Mouse (Mus musculus) mature B cell (primary cell): ENCODE results near the gene Gm5798.
"Not testable (repeated sequence)": the region's sequence is repeated elsewhere in the genome, so short reads cannot be mapped to it uniquely, and the experiment has no call there.

Source experiments
- in situ Hi-C: fragments of 300-500 bp; cut with MboI; formaldehyde crosslinking; loops from 2 replicates; pipeline ENCODE4 v1.14.3; 2019

The Gm5798 gene

DNA sequence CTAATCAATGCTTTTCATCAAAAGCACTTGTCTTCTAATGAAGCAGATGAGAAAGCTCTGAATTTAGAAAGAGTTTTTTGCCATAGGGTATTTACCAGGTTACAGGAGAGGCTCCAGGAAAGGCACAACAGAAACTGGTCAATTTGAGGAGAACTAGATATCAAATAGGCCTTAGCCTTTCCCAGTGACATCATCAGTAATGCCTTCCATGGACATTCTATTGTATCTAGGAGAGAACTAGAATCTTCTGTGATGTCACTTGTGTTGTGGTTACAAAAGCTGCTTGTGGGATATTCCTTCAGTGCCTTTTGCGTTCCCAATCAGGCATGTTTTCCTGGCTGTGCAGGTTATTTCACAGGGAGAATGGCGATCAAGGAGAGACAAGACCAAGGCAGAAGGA is at the start of gene Gm5798:
TSS of gene Gm5798 (plus strand) at position 301 of the 400 bp plus-strand sequence.
- in situ Hi-C loops, result not testable (repeated sequence)

DNA sequence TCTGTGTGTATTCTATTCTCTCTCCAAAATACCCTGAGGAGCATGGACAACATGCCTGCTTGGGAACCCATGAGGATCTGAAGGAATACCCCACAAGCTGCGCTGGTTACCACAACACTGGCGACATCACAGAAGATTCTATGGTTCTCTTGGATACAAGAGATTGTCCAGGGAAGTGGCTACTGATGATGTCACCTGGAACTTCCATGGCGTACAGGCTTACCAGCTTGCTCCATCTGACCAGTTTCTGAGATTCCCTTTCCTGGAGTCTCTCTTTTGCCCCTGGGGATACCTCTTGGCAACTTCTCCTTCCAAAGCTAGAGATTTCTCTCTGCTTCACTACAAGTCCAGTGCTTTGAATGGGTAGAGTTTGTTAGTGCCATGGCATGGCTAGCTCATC is 37.9 kb downstream of the Gm5798 start, which contains the start of gene Gm7945:
TSS of gene Gm7945 (minus strand) at position 101 of the 400 bp plus-strand sequence.
- in situ Hi-C loops, result not testable (repeated sequence)
